Mouse (Mus musculus): ENCODE results near the gene Ttc3. TPM values are rescaled to one million over a fixed set of nuclear protein-coding genes. Genes with fewer than 3 reads are reported as not detected.
"Not testable (repeated sequence)": the region's sequence is repeated elsewhere in the genome, so short reads cannot be mapped to it uniquely, and the experiment has no call there.

The Ttc3 gene
- polyA plus RNA-seq, 1 experiment: 152 TPM

- no peak overlapping the region for H3K27ac ChIP-seq (ENCODE audit: insufficient read depth, low read length)
- H3K27me3 ChIP-seq (ENCODE audit: control insufficient read depth, insufficient read depth, low read length, poor library complexity, severe bottlenecking): no peaks in the 10 kb centered on the region
- no peaks in the 10 kb centered on the region for H3K9me3 ChIP-seq (replicated peaks; ENCODE audit: control insufficient read depth, insufficient read depth, low read length, poor library complexity, severe bottlenecking)
- H3K4me1 ChIP-seq (ENCODE audit: control insufficient read depth, insufficient read depth, low read length): no peaks in the 10 kb centered on the region
- H3K36me3 ChIP-seq (ENCODE audit: control insufficient read depth, insufficient read depth, low read length, poor library complexity, severe bottlenecking): no peaks in the 10 kb centered on the region
- no peak overlapping the region for H3K4me3 ChIP-seq (ENCODE audit: low read depth, low read length)
- no peak overlapping the region for H3K9ac ChIP-seq (ENCODE audit: low read depth, poor library complexity, severe bottlenecking)
- no peak for TF ChIP-seq EP300 (IDR thresholded peaks at IDR 0.05; ENCODE audit: insufficient read depth, low read depth, low read length)
- TF ChIP-seq CTCF (IDR thresholded peaks at IDR 0.05; ENCODE audit: low read depth, low read length): no peak
- no peak for TF ChIP-seq POLR2A (IDR thresholded peaks at IDR 0.05; ENCODE audit: insufficient read depth, low read length)
Measured at GRCm38 (mm10) chr16:94487341-94487740, 116.9 kb downstream of the Ttc3 start.

- no peak overlapping the region for H3K27ac ChIP-seq (ENCODE audit: insufficient read depth, low read length)
- no peaks in the 10 kb centered on the region for H3K9me3 ChIP-seq (replicated peaks; ENCODE audit: control insufficient read depth, insufficient read depth, low read length, poor library complexity, severe bottlenecking)
- TF ChIP-seq EP300 (IDR thresholded peaks at IDR 0.05; ENCODE audit: insufficient read depth, low read depth, low read length) (no peak), CTCF (IDR thresholded peaks at IDR 0.05; ENCODE audit: low read depth, low read length) (no peak), POLR2A (IDR thresholded peaks at IDR 0.05; ENCODE audit: insufficient read depth, low read length) (no peak)
- no peak overlapping the region for H3K9ac ChIP-seq (ENCODE audit: low read depth, poor library complexity, severe bottlenecking)
- H3K4me3 ChIP-seq (ENCODE audit: low read depth, low read length): no peak overlapping the region
- no peaks in the 10 kb centered on the region for H3K27me3 ChIP-seq (ENCODE audit: control insufficient read depth, insufficient read depth, low read length, poor library complexity, severe bottlenecking)
- no peaks in the 10 kb centered on the region for H3K36me3 ChIP-seq (ENCODE audit: control insufficient read depth, insufficient read depth, low read length, poor library complexity, severe bottlenecking)
- no peaks in the 10 kb centered on the region for H3K4me1 ChIP-seq (ENCODE audit: control insufficient read depth, insufficient read depth, low read length)
Measured at GRCm38 (mm10) chr16:94489326-94489725, 118.9 kb downstream of the Ttc3 start.

- peaks cover 20% of the 10 kb centered on the region for H3K36me3 ChIP-seq (ENCODE audit: control insufficient read depth, insufficient read depth, low read length, poor library complexity, severe bottlenecking)
- not testable (repeated sequence) for H3K9me3 ChIP-seq (replicated peaks; ENCODE audit: control insufficient read depth, insufficient read depth, low read length, poor library complexity, severe bottlenecking); H3K27ac ChIP-seq (ENCODE audit: insufficient read depth, low read length); H3K4me1 ChIP-seq (ENCODE audit: control insufficient read depth, insufficient read depth, low read length); H3K27me3 ChIP-seq (ENCODE audit: control insufficient read depth, insufficient read depth, low read length, poor library complexity, severe bottlenecking); H3K9ac ChIP-seq (ENCODE audit: low read depth, poor library complexity, severe bottlenecking); H3K4me3 ChIP-seq (ENCODE audit: low read depth, low read length)
Measured at GRCm38 (mm10) chr16:94497176-94497575, 126.8 kb downstream of the Ttc3 start.

GRCm38 (mm10) chr16:94497911-94498310 is 127.5 kb downstream of the Ttc3 start:
- no peaks in the 10 kb centered on the region for H3K4me1 ChIP-seq (ENCODE audit: control insufficient read depth, insufficient read depth, low read length)
- H3K9me3 ChIP-seq (replicated peaks; ENCODE audit: control insufficient read depth, insufficient read depth, low read length, poor library complexity, severe bottlenecking): no peaks in the 10 kb centered on the region
- no peaks in the 10 kb centered on the region for H3K27me3 ChIP-seq (ENCODE audit: control insufficient read depth, insufficient read depth, low read length, poor library complexity, severe bottlenecking)
- TF ChIP-seq POLR2A (IDR thresholded peaks at IDR 0.05; ENCODE audit: insufficient read depth, low read length) (no peak), CTCF (IDR thresholded peaks at IDR 0.05; ENCODE audit: low read depth, low read length) (no peak), EP300 (IDR thresholded peaks at IDR 0.05; ENCODE audit: insufficient read depth, low read depth, low read length) (no peak)
- peaks cover 24% of the 10 kb centered on the region for H3K36me3 ChIP-seq (ENCODE audit: control insufficient read depth, insufficient read depth, low read length, poor library complexity, severe bottlenecking)
- H3K9ac ChIP-seq (ENCODE audit: low read depth, poor library complexity, severe bottlenecking): no peak overlapping the region
- H3K4me3 ChIP-seq (ENCODE audit: low read depth, low read length): no peak overlapping the region
- no peak overlapping the region for H3K27ac ChIP-seq (ENCODE audit: insufficient read depth, low read length)

DNA sequence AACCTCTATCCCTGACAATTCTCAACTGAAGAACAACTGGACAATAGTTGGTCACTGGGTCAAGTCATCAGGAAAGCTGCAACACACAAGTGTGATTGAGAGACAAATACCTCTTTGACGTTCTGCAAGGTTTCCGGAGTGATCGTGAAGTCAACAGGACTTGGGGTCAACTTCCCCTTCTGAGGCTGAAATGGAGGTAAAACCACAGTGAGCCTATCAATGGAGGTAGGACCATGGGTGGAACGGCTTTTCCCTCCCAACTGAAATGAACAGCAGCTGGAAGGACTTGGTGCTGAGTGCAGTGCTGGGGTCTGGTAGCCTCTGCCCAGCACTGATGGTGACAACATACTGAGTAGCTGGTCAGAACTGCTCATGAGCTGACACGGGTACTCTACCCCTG is 133.8 kb downstream of the Ttc3 start:
- Histone ChIP-seq H3K9ac (ENCODE audit: low read depth, poor library complexity, severe bottlenecking) (no peak overlapping the region), H3K27ac (ENCODE audit: insufficient read depth, low read length) (no peak overlapping the region), H3K27me3 (ENCODE audit: control insufficient read depth, insufficient read depth, low read length, poor library complexity, severe bottlenecking) (no peaks in the 10 kb centered on the region), H3K36me3 (ENCODE audit: control insufficient read depth, insufficient read depth, low read length, poor library complexity, severe bottlenecking) (peaks cover 25% of the 10 kb centered on the region), H3K9me3 (replicated peaks; ENCODE audit: control insufficient read depth, insufficient read depth, low read length, poor library complexity, severe bottlenecking) (no peaks in the 10 kb centered on the region), H3K4me3 (ENCODE audit: low read depth, low read length) (no peak overlapping the region), H3K4me1 (ENCODE audit: control insufficient read depth, insufficient read depth, low read length) (no peaks in the 10 kb centered on the region)
- TF ChIP-seq EP300 (IDR thresholded peaks at IDR 0.05; ENCODE audit: insufficient read depth, low read depth, low read length) (no peak), POLR2A (IDR thresholded peaks at IDR 0.05; ENCODE audit: insufficient read depth, low read length) (no peak), CTCF (IDR thresholded peaks at IDR 0.05; ENCODE audit: low read depth, low read length) (no peak)

- H3K27ac ChIP-seq (ENCODE audit: insufficient read depth, low read length): no peak overlapping the region
- no peaks in the 10 kb centered on the region for H3K9me3 ChIP-seq (replicated peaks; ENCODE audit: control insufficient read depth, insufficient read depth, low read length, poor library complexity, severe bottlenecking)
- H3K4me3 ChIP-seq (ENCODE audit: low read depth, low read length): no peak overlapping the region
- peaks cover 8% of the 10 kb centered on the region for H3K36me3 ChIP-seq (ENCODE audit: control insufficient read depth, insufficient read depth, low read length, poor library complexity, severe bottlenecking)
- no peak overlapping the region for H3K9ac ChIP-seq (ENCODE audit: low read depth, poor library complexity, severe bottlenecking)
- no peak for TF ChIP-seq EP300 (IDR thresholded peaks at IDR 0.05; ENCODE audit: insufficient read depth, low read depth, low read length)
- TF ChIP-seq POLR2A (IDR thresholded peaks at IDR 0.05; ENCODE audit: insufficient read depth, low read length): no peak
- no peak for TF ChIP-seq CTCF (IDR thresholded peaks at IDR 0.05; ENCODE audit: low read depth, low read length)
- H3K27me3 ChIP-seq (ENCODE audit: control insufficient read depth, insufficient read depth, low read length, poor library complexity, severe bottlenecking): no peaks in the 10 kb centered on the region
- H3K4me1 ChIP-seq (ENCODE audit: control insufficient read depth, insufficient read depth, low read length): no peaks in the 10 kb centered on the region
Measured at GRCm38 (mm10) chr16:94507071-94507470, 136.7 kb downstream of the Ttc3 start.
